Mouse (Mus musculus) ovary, adult 18-20 months (tissue): ENCODE results near the gene Washc4.

Experiments
- DNase-seq: peaks from one replicate; pipeline ENCODE4 v3.0.0; 2022; ENCODE audit warnings: low spot score, mixed read lengths

Gene Washc4

DNA sequence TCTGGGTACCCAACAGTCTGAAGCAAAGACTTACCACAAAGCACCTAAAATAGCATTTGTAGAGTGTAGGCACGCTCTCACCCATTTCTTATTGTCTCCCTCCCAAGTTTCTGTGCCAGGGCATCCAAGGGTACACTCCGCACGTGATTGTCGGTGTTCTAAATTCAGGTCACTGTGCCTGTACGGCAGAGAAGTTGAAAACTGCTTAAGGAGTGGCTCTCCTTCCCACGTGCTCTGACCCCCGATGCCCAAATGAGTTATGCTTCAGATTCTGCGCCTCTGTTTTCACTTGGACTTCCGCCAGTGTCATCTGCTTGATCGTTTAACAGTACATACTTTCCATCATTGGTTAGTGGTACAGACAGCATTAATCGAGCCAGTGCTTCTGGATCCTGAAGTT is 57.1 kb downstream of the Washc4 start:
- DNase-seq, result no peak

- DNase-seq, result no peak
Measured at GRCm38 (mm10) chr10:83603956-83604564, 60.5 kb downstream of the Washc4 start.

- no peak for DNase-seq
Measured at GRCm38 (mm10) chr10:83605637-83606183, 62.2 kb downstream of the Washc4 start.

DNA sequence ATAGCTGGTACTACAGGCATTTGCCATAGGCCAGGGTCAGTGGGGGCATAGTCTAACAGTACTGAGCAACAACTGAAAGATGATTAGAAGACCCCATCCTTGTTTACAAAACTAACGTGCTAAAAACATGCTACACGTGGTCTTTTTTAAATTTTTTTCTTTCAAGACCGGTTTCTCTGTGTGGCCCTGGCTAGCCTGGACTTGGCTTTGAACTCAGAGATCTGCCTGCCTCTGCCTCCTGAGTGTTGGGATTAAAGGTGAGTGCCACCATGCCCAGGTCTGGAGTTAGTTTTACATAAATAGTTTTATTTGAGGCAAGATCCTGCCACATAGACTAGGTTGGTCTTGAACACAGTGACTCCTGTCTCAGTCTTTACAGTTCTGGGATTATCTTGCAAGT is 63.6 kb downstream of the Washc4 start:
- DNase-seq, result no peak

DNA sequence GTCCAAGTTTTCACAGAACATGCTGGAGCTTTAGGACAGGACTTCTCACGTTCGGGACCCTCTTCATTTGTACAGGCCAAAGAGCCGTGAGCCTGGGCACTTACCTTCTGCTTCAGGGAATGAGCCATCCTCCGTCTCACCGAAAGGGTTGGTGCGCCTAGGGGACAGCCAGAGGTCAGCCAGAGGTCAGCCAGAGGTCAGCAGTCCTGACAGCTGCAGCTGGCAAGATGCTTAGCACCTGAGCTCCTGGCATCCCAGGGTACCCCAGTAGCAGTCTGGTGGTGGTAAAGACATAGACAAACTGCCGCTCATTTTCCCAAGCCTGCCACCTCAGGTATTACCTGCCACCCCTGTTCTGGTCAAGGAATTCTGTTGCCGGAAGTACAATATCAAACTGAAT is 65.0 kb downstream of the Washc4 start:
- DNase-seq, result no peak

GRCm38 (mm10) chr10:83610518-83610917 is 67.0 kb downstream of the Washc4 start:
- DNase-seq, result no peak

DNA sequence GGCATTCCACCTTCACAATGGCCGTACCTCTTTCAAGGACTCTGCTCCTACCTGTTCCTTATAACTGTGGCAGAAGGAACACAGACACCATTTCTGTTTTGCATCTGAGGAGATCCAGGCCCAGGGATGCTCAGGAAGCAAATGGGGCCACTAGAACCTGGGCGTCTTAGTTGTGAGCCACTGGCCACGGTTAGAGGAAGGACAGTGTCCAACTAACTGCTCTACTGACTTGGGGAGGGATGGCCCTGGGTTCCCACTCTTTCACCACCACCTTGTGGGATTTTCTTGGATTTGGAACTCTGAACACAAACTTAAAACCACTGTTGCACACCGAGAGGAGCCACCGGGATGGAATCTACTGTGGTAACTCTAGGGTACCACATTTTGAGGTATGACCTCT is 68.3 kb downstream of the Washc4 start:
- DNase-seq, result no peak

DNA sequence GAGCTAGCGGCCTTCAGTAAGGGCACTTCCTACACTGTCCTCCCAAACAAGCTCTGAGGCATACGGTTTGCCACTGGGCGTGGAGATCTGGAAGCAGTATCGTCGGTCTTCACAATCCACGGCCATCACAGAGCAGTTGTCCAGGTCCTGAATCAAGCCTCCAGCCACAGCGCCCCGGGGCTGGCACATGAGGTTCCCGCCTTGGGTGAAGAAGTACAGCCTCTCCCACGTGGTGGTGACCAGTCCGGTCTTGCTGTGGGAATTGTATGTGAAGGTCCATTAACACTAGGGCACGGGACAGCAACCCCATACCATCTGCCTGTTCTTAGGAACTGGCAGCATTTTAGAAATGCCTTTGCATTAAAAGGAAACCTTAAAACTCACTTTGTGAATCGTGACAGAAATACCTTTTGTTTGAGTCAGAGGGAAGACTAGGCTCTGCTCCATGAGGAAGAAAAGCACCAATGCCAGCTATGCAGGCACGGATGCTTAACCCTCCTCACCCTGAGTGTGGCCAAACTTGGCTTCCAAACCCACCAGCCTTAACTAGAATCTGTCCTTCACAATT is 69.2 kb downstream of the Washc4 start:
- DNase-seq, result no peak

DNA sequence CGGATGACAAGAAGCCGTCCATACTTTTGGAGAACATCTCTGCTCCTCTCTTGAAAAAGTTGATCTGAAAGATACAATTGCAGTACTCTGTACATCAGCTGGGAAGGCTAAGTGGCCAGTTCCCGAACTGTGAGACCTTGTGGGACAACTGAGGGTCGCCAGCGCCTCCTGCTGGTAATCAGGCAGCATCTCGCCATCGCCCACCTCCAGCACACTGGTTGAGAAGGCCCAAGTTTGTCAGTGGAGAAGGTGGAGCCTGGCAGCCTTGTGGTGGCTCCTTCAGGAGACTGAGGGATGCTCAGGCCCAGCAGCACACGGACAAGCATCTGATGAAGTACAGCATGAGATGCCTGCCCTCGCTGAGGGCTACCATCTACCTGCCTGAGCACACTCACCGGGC is 73.8 kb downstream of the Washc4 start:
- no peak for DNase-seq

GRCm38 (mm10) chr10:83618819-83619440 is 75.4 kb downstream of the Washc4 start:
- DNase-seq, result no peak

DNA sequence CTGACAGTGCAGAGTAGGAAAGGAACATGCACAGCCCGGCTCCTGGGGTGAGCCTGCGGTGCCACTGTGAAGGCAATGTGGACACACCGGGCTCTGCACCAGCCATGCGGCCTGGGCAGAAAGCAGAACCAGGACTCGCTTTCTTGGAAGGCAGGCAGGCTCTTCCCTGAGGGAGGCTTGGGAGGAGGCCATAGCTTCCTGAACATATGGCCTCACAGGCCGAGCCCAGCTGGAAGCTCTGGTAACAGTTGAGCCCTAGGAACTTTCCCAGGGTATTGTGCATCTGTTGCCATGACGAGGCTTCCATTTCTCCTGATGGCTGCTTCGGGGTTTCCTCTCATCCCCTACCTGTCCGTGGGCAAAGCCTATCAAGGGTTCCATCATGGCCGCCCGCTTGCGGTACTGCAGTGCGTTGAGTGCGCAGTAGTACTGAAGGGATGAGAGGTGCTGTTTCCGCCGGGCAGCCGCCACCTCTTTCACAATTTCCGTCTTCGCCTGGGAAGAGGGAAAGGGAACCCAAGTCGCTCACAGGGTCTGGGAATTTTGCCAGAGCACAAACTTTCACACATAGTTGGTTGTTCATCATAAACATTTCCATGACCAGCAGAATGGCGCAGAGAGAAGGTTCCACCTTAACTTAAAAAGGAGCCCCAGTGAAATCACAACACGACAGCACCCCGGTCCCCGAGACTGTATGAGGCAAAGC is 77.0 kb downstream of the Washc4 start:
- DNase-seq, result no peak

DNA sequence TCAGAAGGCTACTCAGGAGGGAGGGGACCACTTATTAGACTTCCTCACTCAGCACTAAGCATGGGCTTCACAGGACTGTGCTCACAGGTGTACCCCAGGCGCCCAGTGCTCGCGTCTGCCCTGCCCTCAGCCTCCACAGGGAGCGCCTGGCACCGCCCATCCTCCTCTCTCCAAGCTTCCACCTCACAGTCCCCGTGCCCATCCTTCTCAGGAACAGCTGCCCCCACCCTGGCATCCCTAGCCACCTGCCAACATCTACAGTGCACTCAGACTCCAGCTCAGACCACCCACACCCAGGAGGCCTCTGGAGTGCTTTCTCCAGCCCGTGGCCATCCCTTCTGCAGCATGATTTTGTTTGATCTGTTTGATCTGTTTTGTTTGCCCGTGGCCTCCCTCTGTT is 80.5 kb downstream of the Washc4 start:
- no peak for DNase-seq

DNA sequence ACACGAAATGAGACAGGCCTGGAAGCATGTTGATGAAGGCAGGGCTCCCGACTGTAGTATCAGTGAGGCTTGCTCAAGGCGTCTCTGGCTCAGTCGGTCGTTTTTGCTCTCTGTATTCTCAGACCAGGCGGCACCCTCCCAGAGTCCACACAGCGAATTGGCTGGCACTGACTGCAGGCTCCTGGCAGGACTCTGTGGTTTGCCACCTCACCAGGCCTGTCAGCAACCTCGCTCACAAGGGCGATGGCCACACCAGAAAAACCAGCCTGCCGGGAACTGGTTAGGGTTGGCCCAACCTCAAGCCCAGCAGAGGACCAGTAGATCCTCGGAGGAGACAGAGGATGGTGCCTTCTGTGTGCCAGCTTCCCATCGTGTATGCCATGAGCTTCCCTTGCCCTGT is 81.3 kb downstream of the Washc4 start:
- no peak for DNase-seq

GRCm38 (mm10) chr10:83627113-83627687 is 83.6 kb downstream of the Washc4 start:
- no peak for DNase-seq

GRCm38 (mm10) chr10:83628241-83628640 is 84.7 kb downstream of the Washc4 start:
- no peak for DNase-seq

GRCm38 (mm10) chr10:83629190-83629781 is 85.7 kb downstream of the Washc4 start:
- DNase-seq, result no peak

DNA sequence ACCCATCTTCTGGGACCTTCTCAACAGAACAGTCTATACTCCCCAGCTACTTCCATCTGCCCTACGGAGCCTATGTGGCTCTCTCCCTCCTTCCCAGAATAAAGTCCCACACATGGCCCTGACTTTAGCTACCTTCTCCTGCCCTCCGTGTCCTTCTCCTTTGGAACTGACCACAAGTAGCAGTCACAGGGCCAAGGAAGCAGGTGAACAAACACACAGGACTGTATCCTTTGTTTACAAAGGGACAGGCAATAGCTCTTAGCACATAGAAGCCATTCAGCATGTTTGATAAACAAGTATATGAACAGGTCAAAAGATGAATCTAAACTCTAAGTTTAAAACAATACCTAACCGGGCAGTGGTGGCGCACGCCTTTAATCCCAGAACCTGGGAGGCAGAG is 86.3 kb downstream of the Washc4 start:
- DNase-seq, result no peak

GRCm38 (mm10) chr10:83630899-83631298 is 87.3 kb downstream of the Washc4 start:
- no peak for DNase-seq

DNA sequence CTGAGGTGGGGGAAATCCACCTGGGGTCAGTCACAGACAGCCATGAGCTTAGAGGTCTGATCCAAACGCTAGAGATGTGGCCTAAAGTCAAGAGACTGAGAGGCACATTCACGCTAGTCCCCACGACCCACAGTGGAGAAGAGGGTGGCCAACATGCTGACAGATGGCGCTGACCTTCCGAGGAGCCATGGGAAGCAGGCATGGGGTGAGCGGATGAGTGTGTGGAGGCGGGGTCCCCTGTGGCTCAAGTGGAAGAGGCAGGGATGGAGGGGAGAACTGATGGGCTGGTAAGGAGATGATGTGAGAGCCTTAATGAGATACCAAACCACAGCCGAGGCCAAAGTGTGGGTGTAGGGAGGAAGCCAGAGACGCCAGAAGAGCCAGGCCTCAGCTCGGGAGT is 88.2 kb downstream of the Washc4 start:
- no peak for DNase-seq

- no peak for DNase-seq
Measured at GRCm38 (mm10) chr10:83632806-83633374, 89.3 kb downstream of the Washc4 start.

- no peak for DNase-seq
Measured at GRCm38 (mm10) chr10:83634461-83634860, 90.9 kb downstream of the Washc4 start.

DNA sequence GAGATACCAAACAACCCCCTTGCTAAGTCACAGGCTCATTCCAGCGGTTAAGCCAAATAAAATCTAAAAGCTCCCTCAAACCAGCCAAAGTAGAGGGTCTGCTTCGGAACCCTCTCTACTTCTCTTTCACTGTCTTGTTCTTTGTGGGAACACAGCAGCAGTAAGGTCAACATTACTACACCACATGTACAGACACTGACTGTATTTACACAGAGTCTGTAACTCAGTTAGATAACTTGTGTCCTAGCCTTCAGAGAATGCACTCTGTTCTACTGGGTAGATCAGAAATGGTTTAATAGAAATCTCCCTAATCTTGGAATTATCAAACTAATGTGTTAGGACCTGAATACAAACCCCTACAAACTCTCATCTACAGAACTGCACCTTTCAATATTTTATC is 92.6 kb downstream of the Washc4 start:
- DNase-seq, result no peak
